Mouse (Mus musculus) spleen, adult 2 months (tissue): ENCODE results near the gene Gm20388. TPM values are rescaled to one million over a fixed set of nuclear protein-coding genes. Genes with fewer than 3 reads are reported as not detected.
A peak's percentile ranks its signal among the peaks of the same experiment; 100 is the strongest.

Experiments used
- DNase-seq, 2 experiments: peaks; one replicate each; pipeline versions ENCODE4 v3.0.0 to v3.0.0-alpha.2; 2012 to 2021; ENCODE audit warnings: low spot score in 2 of 2, low read depth in 1 of 2
- H3K27ac ChIP-seq: fragments of 200-500 bp; 2 replicates; pipeline ENCODE4 v1.5.1; 2012; ENCODE audit warnings: low read length, inconsistent platforms; ENCODE audit not compliant: insufficient read depth
- H3K27me3 ChIP-seq: fragments of 200-500 bp; 2 replicates; pipeline ENCODE4 v1.6.1; 2012; ENCODE audit warnings: mild to moderate bottlenecking, moderate library complexity, low read length, inconsistent platforms; ENCODE audit not compliant: control insufficient read depth, insufficient read depth
- H3K36me3 ChIP-seq: fragments of 200-500 bp; 2 replicates; pipeline ENCODE4 v1.6.1; 2012; ENCODE audit warnings: mild to moderate bottlenecking, low read length, inconsistent platforms; ENCODE audit not compliant: control insufficient read depth, insufficient read depth
- H3K4me1 ChIP-seq: fragments of 200-500 bp; 2 replicates; pipeline ENCODE4 v1.6.1; 2011; ENCODE audit warnings: inconsistent platforms; ENCODE audit not compliant: control insufficient read depth, insufficient read depth, insufficient read length
- H3K4me3 ChIP-seq: fragments of 200-500 bp; 2 replicates; pipeline ENCODE4 v1.5.1; 2011; ENCODE audit warnings: mild to moderate bottlenecking, inconsistent platforms; ENCODE audit not compliant: insufficient read depth, insufficient read length; ENCODE audit errors: extremely low read depth
- CTCF ChIP-seq: fragments of 200-500 bp; IDR thresholded peaks from 2 replicates; pipeline ENCODE4 v1.5.1; 2011; ENCODE audit warnings: mild to moderate bottlenecking, inconsistent platforms; ENCODE audit not compliant: insufficient read depth, insufficient read length, insufficient replicate concordance; ENCODE audit errors: extremely low read depth
- POLR2A ChIP-seq: fragments of 200-500 bp; IDR thresholded peaks from 2 replicates; pipeline ENCODE4 v1.6.1; 2011; ENCODE audit warnings: low read depth, low read length, inconsistent platforms
- WGBS: fragments of 180-500 bp; shearing (Covaris S2); methylation state at CpG from one replicate; pipeline ENCODE4 v1.1.7; 2018; 5-methylcytosine and 5-hydroxymethylcytosine counted together
- polyA plus RNA-seq: library from polyadenylated mRNA; depleted of rRNA; stranded (reverse); fragments of >200 nt; gene quantifications from 2 replicates; pipeline ENCODE4 v1.2.3, GENCODE M21; 2012

The Gm20388 gene
- polyA plus RNA-seq, 1 experiment, result 26.1 TPM

GRCm38 (mm10) chr8:120743898-120744290 is 833.3 kb downstream of the Gm20388 start:
- no peak for DNase-seq
- Histone ChIP-seq H3K36me3 (peaks cover 64% of the 10 kb centered on the region), H3K27me3 (no peaks in the 10 kb centered on the region), H3K4me1 (peaks cover 66% of the 10 kb centered on the region), H3K4me3 (no peak overlapping the region), H3K27ac (peak overlapping the region; percentile 90)
- TF ChIP-seq POLR2A (no peak), CTCF (no peak)
- WGBS, result 65% methylated on average over 4 of the region's 4 CpGs

- WGBS, result 45% methylated on average over 5 of the region's 5 CpGs
- DNase-seq, result peak in 1 of 2 experiments; percentile 56
- TF ChIP-seq CTCF (no peak), POLR2A (no peak)
- H3K27ac ChIP-seq, result peak overlapping the region; percentile 90
- H3K4me1 ChIP-seq, result peaks cover 66% of the 10 kb centered on the region
- no peaks in the 10 kb centered on the region for H3K27me3 ChIP-seq
- H3K36me3 ChIP-seq, result peaks cover 66% of the 10 kb centered on the region
- H3K4me3 ChIP-seq, result no peak overlapping the region
Observed at GRCm38 (mm10) chr8:120744448-120744847, 833.8 kb downstream of the Gm20388 start.

- H3K27me3 ChIP-seq, result no peaks in the 10 kb centered on the region
- H3K4me1 ChIP-seq, result peaks cover 64% of the 10 kb centered on the region
- peak overlapping the region; percentile 89 for H3K27ac ChIP-seq
- WGBS, result 33% methylated on average over 7 of the region's 7 CpGs
- no peak for DNase-seq
- H3K4me3 ChIP-seq, result no peak overlapping the region
- peaks cover 62% of the 10 kb centered on the region for H3K36me3 ChIP-seq
- TF ChIP-seq POLR2A (no peak), CTCF (no peak)
Observed at GRCm38 (mm10) chr8:120745226-120745625, 834.6 kb downstream of the Gm20388 start.

GRCm38 (mm10) chr8:120746007-120746701 is 835.5 kb downstream of the Gm20388 start:
- peaks cover 61% of the 10 kb centered on the region for H3K36me3 ChIP-seq

GRCm38 (mm10) chr8:120747286-120747685 is 836.6 kb downstream of the Gm20388 start:
- no peak for DNase-seq
- Histone ChIP-seq H3K4me1 (peaks cover 70% of the 10 kb centered on the region; the same call in 1 of the 2 replicates), H3K27me3 (no peaks in the 10 kb centered on the region), H3K36me3 (peaks cover 62% of the 10 kb centered on the region), H3K4me3 (no peak overlapping the region), H3K27ac (peak overlapping the region; percentile 89)
- no peak for TF ChIP-seq CTCF
- TF ChIP-seq POLR2A, result no peak
- 56% methylated on average over 7 of the region's 7 CpGs for WGBS

More at GRCm38 (mm10) chr8:120746007-120746701, 835.5 kb downstream of the Gm20388 start:
- Histone ChIP-seq H3K4me1 (peaks cover 65% of the 10 kb centered on the region), H3K27me3 (no peaks in the 10 kb centered on the region), H3K27ac (peak overlapping the region; percentile 89), H3K4me3 (no peak overlapping the region)
- 43% methylated on average over 18 of the region's 18 CpGs for WGBS
- no peak for TF ChIP-seq POLR2A
- no peak for TF ChIP-seq CTCF
- DNase-seq, result peak; percentile 53 to 66

GRCm38 (mm10) chr8:120750616-120751015 is 840.0 kb downstream of the Gm20388 start:
- H3K27ac ChIP-seq, result peak overlapping the region; percentile 74

GRCm38 (mm10) chr8:120751226-120752081 is 840.8 kb downstream of the Gm20388 start:
- Histone ChIP-seq H3K27ac (peak overlapping the region; percentile 74), H3K4me3 (no peak overlapping the region; the same call in 1 of the 2 replicates), H3K36me3 (peaks cover 83% of the 10 kb centered on the region), H3K4me1 (peaks cover 78% of the 10 kb centered on the region), H3K27me3 (no peaks in the 10 kb centered on the region)
- no peak for DNase-seq
- WGBS, result 61% methylated on average over 21 of the region's 21 CpGs
- no peak for TF ChIP-seq CTCF

More at GRCm38 (mm10) chr8:120750616-120751015, 840.0 kb downstream of the Gm20388 start:
- Histone ChIP-seq H3K4me1 (peaks cover 77% of the 10 kb centered on the region), H3K4me3 (no peak overlapping the region), H3K27me3 (no peaks in the 10 kb centered on the region), H3K36me3 (peaks cover 80% of the 10 kb centered on the region)
- peak in 1 of 2 experiments; percentile 47 for DNase-seq
- TF ChIP-seq CTCF (no peak), POLR2A (no peak)
- WGBS, result 47% methylated on average over 9 of the region's 9 CpGs
